Mouse (Mus musculus) CD4-positive naive resting alpha-beta T cell, adult 57 days (primary cell): ENCODE measurements around the gene Vti1b. TPM values are rescaled to one million over a fixed set of nuclear protein-coding genes. Genes with fewer than 3 reads are reported as not detected.

ENCODE experiments used
- total RNA-seq: library from RNA; stranded (reverse); gene quantifications from one replicate; pipeline ENCODE4 v1.2.4, GENCODE M21; 2023

Vti1b gene
- 60.9 TPM for total RNA-seq

GRCm38 (mm10) chr12:79172019-79172941 lies at the start of gene Vti1b:
TSS of gene Vti1b (minus strand) at chr12:79172667.

GRCm38 (mm10) chr12:79208703-79209464 lies 36.4 kb upstream of the Vti1b start, which contains the start of gene Rdh12:
TSS of gene Rdh12 (plus strand) at chr12:79208914.

GRCm38 (mm10) chr12:79192193-79192592 lies 19.7 kb upstream of the Vti1b start, which contains the start of gene Rdh11:
TSS of gene Rdh11 (minus strand) at chr12:79192293.

GRCm38 (mm10) chr12:79130299-79131177 lies 41.9 kb downstream of the Vti1b start, which contains the start of gene Arg2:
TSS of gene Arg2 (plus strand) at chr12:79130777.

Other genes starting within 250 kb of the Vti1b start
- 47.3 TPM for gene Tmem229b, start 165.0 kb downstream of the Vti1b start, total RNA-seq
- gene Plekhh1, start 143.5 kb downstream of the Vti1b start, total RNA-seq, result 0.80 TPM
- gene Pigh, start 83.0 kb downstream of the Vti1b start, total RNA-seq, result 6.8 TPM
- not detected for gene Arg2, start 41.9 kb downstream of the Vti1b start, total RNA-seq
- 18.1 TPM for gene Rdh11, start 19.6 kb upstream of the Vti1b start, total RNA-seq
- 2.4 TPM for gene Rdh12, start 36.2 kb upstream of the Vti1b start, total RNA-seq
- gene Zfyve26, start 123.6 kb upstream of the Vti1b start, total RNA-seq, result 81.3 TPM
- 0.44 TPM for gene Rad51b, start 124.6 kb upstream of the Vti1b start, total RNA-seq